Mouse (Mus musculus) hindbrain, embryonic 14.5 days (tissue): ENCODE results near the gene Glrx5. TPM values are rescaled to one million over a fixed set of nuclear protein-coding genes. Genes with fewer than 3 reads are reported as not detected.

ENCODE experiments used
- ATAC-seq: fragments of 200-750 bp; cut with Nextera tagmentation; 2 replicates; pipeline ENCODE4 v1.8.0; 2017; ENCODE audit warnings: moderate number of reproducible peaks, mild to moderate bottlenecking, moderate TSS enrichment, moderate library complexity; ENCODE audit not compliant: low FRiP score
- DNase-seq: peaks from one replicate; pipeline ENCODE4 v3.0.0-alpha.2; 2015; ENCODE audit warnings: low spot score
- H3K27ac ChIP-seq: fragments of 300-500 bp; sonication (generic); 2 replicates; pipeline ENCODE4 v1.5.1; 2014; ENCODE audit warnings: mild to moderate bottlenecking, moderate library complexity
- H3K27me3 ChIP-seq: fragments of 300-500 bp; sonication (generic); 2 replicates; pipeline ENCODE4 v1.6.1; 2014; ENCODE audit warnings: mild to moderate bottlenecking, low read length, mixed read lengths; ENCODE audit not compliant: control insufficient read depth, insufficient read depth
- H3K36me3 ChIP-seq: fragments of 300-500 bp; sonication (generic); replicated peaks from 2 replicates; pipeline ENCODE4 v1.6.1; 2014; ENCODE audit not compliant: control insufficient read depth, insufficient read depth
- H3K4me1 ChIP-seq: fragments of 300-500 bp; sonication (generic); replicated peaks from 2 replicates; pipeline ENCODE4 v1.6.1; 2014; ENCODE audit warnings: antibody characterized with exemption, low read length, mixed read lengths; ENCODE audit not compliant: control insufficient read depth, insufficient read depth
- H3K4me2 ChIP-seq: fragments of 300-500 bp; sonication (generic); replicated peaks from 2 replicates; pipeline ENCODE4 v1.6.1; 2014; ENCODE audit warnings: mild to moderate bottlenecking, moderate library complexity
- H3K4me3 ChIP-seq: fragments of 300-500 bp; sonication (generic); replicated peaks from 2 replicates; pipeline ENCODE4 v1.5.1; 2014; ENCODE audit warnings: mild to moderate bottlenecking, low read length
- H3K9ac ChIP-seq: fragments of 300-500 bp; sonication (generic); 2 replicates; pipeline ENCODE4 v1.6.1; 2014
- H3K9me3 ChIP-seq: fragments of 300-500 bp; sonication (generic); 2 replicates; pipeline ENCODE4 v1.6.1; 2016; ENCODE audit warnings: low read length; ENCODE audit not compliant: control insufficient read depth
- whole genome bisulfite sequencing: fragments of 180-500 bp; shearing (Covaris S2); extraction: QIAGEN DNeasy Blood & Tissue Kit; methylation state at CpG from one replicate; pipeline ENCODE4 v1.1.7; 2014; 5-methylcytosine and 5-hydroxymethylcytosine counted together
- polyA plus RNA-seq: library from polyadenylated mRNA; unstranded; fragments of >200 nt; fragmentation: Nextera tagmentation; extraction: Ambion mirVana; gene quantifications from 2 replicates; pipeline ENCODE4 v1.2.1, GENCODE M21; 2014

The Glrx5 gene
- polyA plus RNA-seq, 1 experiment from 2014 or later: 189 TPM

GRCm38 (mm10) chr12:104995259-104995876 is 37.1 kb upstream of the Glrx5 start:
- no peak overlapping the region for H3K4me3 ChIP-seq
- H3K4me1 ChIP-seq: no peaks in the 10 kb centered on the region
- no peak for ATAC-seq
- no peak for DNase-seq
- H3K27me3 ChIP-seq: no peaks in the 10 kb centered on the region
- H3K9me3 ChIP-seq: no peaks in the 10 kb centered on the region
- H3K27ac ChIP-seq: no peak overlapping the region
- no peaks in the 10 kb centered on the region for H3K36me3 ChIP-seq
- 92% methylated on average over 12 of the region's 12 CpGs for WGBS
- no peak overlapping the region for H3K4me2 ChIP-seq
- no peak overlapping the region for H3K9ac ChIP-seq

GRCm38 (mm10) chr12:104996012-104996728 is 36.3 kb upstream of the Glrx5 start:
- no peaks in the 10 kb centered on the region for H3K4me1 ChIP-seq
- no peak for DNase-seq
- no peak for ATAC-seq
- no peak overlapping the region for H3K4me2 ChIP-seq
- no peak overlapping the region for H3K27ac ChIP-seq
- H3K4me3 ChIP-seq: no peak overlapping the region
- H3K9me3 ChIP-seq: no peaks in the 10 kb centered on the region
- WGBS: 87% methylated on average over 9 of the region's 9 CpGs
- no peak overlapping the region for H3K9ac ChIP-seq
- H3K27me3 ChIP-seq: no peaks in the 10 kb centered on the region
- H3K36me3 ChIP-seq: no peaks in the 10 kb centered on the region

- DNase-seq (no peak), ATAC-seq (no peak)
- Histone ChIP-seq H3K9ac (no peak overlapping the region), H3K4me3 (no peak overlapping the region), H3K4me2 (no peak overlapping the region), H3K4me1 (no peaks in the 10 kb centered on the region), H3K27ac (no peak overlapping the region), H3K36me3 (no peaks in the 10 kb centered on the region), H3K9me3 (no peaks in the 10 kb centered on the region), H3K27me3 (no peaks in the 10 kb centered on the region)
- 85% methylated on average over 10 of the region's 10 CpGs for WGBS
These were observed 35.3 kb upstream of the Glrx5 start for GRCm38 (mm10) chr12:104997159-104997558.

DNA sequence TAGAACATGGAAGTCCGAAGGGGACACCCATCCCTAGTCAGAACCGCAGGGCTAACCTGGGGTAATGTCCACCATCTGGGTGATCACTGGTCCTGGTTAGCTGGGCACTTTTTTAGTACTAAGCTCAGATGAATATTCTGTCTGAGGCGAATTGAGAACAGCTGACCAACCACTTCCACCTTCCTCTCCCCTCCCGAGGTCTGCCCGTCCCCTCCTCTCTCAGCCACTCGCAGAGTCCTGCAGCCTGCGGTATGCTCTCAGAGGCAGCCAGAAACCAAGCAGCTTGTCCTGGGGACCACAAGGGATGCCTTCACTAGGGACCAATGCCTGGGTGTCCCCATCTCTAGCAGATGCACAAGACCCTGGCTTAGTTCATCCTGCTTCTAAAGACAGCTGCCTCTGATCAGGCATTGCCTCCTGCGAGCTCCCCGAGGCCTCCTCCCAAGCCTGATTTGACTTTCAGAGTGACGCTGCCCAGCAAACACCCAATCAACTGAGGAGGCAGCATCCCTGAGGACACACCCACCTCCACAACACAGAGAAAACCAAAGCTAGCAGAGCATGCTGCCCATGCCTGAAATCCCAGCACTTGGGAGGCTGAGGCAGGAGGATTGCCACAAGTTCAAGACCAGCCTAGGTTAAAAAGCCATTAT is 34.7 kb upstream of the Glrx5 start:
- H3K27me3 ChIP-seq: no peaks in the 10 kb centered on the region
- ATAC-seq: no peak
- no peaks in the 10 kb centered on the region for H3K36me3 ChIP-seq
- H3K9ac ChIP-seq: no peak overlapping the region
- H3K4me2 ChIP-seq: no peak overlapping the region
- H3K27ac ChIP-seq: no peak overlapping the region
- 83% methylated on average over 10 of the region's 10 CpGs for WGBS
- no peak overlapping the region for H3K4me3 ChIP-seq
- no peaks in the 10 kb centered on the region for H3K9me3 ChIP-seq
- DNase-seq: no peak
- H3K4me1 ChIP-seq: no peaks in the 10 kb centered on the region

DNA sequence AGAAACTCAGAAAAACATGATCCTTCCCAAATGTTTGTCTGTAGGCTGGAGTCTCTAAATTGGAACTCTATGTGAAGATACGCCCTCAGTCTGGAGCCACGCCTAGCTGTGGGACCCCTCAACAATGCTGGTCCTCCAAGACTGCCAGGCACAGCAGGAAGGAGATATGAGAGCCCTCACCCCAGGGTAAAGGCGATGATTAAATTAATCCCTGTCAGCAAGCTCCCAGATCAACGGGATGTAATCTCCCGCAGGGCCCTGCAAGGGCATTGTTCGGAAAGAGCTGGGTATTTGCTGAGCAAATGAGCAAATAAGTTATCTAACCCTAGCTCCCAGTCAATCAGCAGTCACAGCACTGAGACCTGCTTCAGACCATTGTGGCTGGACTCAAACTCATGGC is 33.9 kb upstream of the Glrx5 start:
- no peak overlapping the region for H3K27ac ChIP-seq
- no peaks in the 10 kb centered on the region for H3K4me1 ChIP-seq
- no peaks in the 10 kb centered on the region for H3K27me3 ChIP-seq
- H3K9ac ChIP-seq: no peak overlapping the region
- DNase-seq (no peak), ATAC-seq (no peak)
- WGBS: 61% methylated on average over 6 of the region's 6 CpGs
- no peaks in the 10 kb centered on the region for H3K36me3 ChIP-seq
- no peak overlapping the region for H3K4me3 ChIP-seq
- H3K9me3 ChIP-seq: no peaks in the 10 kb centered on the region
- H3K4me2 ChIP-seq: no peak overlapping the region

GRCm38 (mm10) chr12:104999171-104999570 is 33.3 kb upstream of the Glrx5 start:
- WGBS: 59% methylated on average over 8 of the region's 8 CpGs
- no peak for ATAC-seq
- H3K27me3 ChIP-seq: no peaks in the 10 kb centered on the region
- H3K27ac ChIP-seq: no peak overlapping the region
- H3K4me3 ChIP-seq: no peak overlapping the region
- H3K4me2 ChIP-seq: no peak overlapping the region
- no peak overlapping the region for H3K9ac ChIP-seq
- H3K9me3 ChIP-seq: no peaks in the 10 kb centered on the region
- no peaks in the 10 kb centered on the region for H3K36me3 ChIP-seq
- no peaks in the 10 kb centered on the region for H3K4me1 ChIP-seq
- no peak for DNase-seq

- 0 out of 2 replicates have a peak, but pooled peaks cover 3% of the 10 kb centered on the region for H3K27me3 ChIP-seq
- no peak overlapping the region for H3K4me3 ChIP-seq
- DNase-seq (no peak), ATAC-seq (no peak)
- H3K9me3 ChIP-seq: no peaks in the 10 kb centered on the region
- no peaks in the 10 kb centered on the region for H3K36me3 ChIP-seq
- no peak overlapping the region for H3K27ac ChIP-seq
- no peaks in the 10 kb centered on the region for H3K4me1 ChIP-seq
- WGBS: 80% methylated on average over 9 of the region's 9 CpGs
- no peak overlapping the region for H3K9ac ChIP-seq
- H3K4me2 ChIP-seq: no peak overlapping the region
These were observed 31.8 kb upstream of the Glrx5 start for GRCm38 (mm10) chr12:105000487-105001283.

DNA sequence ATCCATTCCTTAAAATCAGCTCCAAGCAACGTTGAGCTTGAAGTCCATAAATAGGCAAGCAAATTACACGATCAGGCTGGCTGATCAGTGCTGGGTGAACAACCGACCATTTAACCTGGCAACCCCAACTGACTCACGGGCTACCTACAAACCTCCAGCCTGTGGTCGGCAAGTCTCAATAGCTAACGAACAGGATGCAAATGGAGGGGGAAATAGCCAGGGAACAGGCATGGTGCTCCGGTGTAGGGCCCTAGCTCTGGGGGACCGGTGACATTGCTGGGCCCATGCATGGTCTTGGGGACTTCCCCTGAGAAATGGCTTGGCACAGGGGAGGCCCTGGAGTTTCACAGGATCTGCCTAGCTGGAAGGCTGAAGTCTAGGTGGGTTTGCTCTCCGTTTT is 31.2 kb upstream of the Glrx5 start:
- no peaks in the 10 kb centered on the region for H3K36me3 ChIP-seq
- DNase-seq (no peak), ATAC-seq (no peak)
- no peaks in the 10 kb centered on the region for H3K9me3 ChIP-seq
- H3K9ac ChIP-seq: no peak overlapping the region
- no peak overlapping the region for H3K4me2 ChIP-seq
- no peak overlapping the region for H3K27ac ChIP-seq
- 90% methylated on average over 9 of the region's 9 CpGs for WGBS
- H3K4me1 ChIP-seq: no peaks in the 10 kb centered on the region
- 0 out of 2 replicates have a peak, but pooled peaks cover 3% of the 10 kb centered on the region for H3K27me3 ChIP-seq
- H3K4me3 ChIP-seq: no peak overlapping the region
